Mouse (Mus musculus): ENCODE measurements around the gene Gpr1.
"Not testable (repeated sequence)": the region's sequence is repeated elsewhere in the genome, so short reads cannot be mapped to it uniquely, and the experiment has no call there.

Gpr1 gene

GRCm38 (mm10) chr1:63195848-63196512 is 18.4 kb downstream of the Gpr1 start:
- Histone ChIP-seq H3K4me3 (replicated peaks; ENCODE audit: low read length) (no peak overlapping the region), H3K9me3 (ENCODE audit: low read length) (peaks cover 39% of the 10 kb centered on the region), H3K36me3 (ENCODE audit: insufficient read depth, low read length) (no peaks in the 10 kb centered on the region), H3K4me1 (replicated peaks; ENCODE audit: low read depth, low read length) (peaks cover 6% of the 10 kb centered on the region; the same call in 1 of the 2 replicates), H3K27me3 (ENCODE audit: insufficient read depth, low read length) (no peaks in the 10 kb centered on the region)
- TF ChIP-seq NANOG (IDR thresholded peaks at IDR 0.05; ENCODE audit: borderline replicate concordance, low read length): no peak
- no peak for TF ChIP-seq CTCF (conservative IDR thresholded peaks at IDR 0.05; ENCODE audit: low read length)

- Histone ChIP-seq H3K9me3 (ENCODE audit: low read length) (peaks cover 5% of the 10 kb centered on the region; the same call in 1 of the 2 replicates), H3K27me3 (ENCODE audit: insufficient read depth, low read length) (no peaks in the 10 kb centered on the region), H3K4me1 (replicated peaks; ENCODE audit: low read depth, low read length) (peaks cover 6% of the 10 kb centered on the region; the same call in 1 of the 2 replicates), H3K36me3 (ENCODE audit: insufficient read depth, low read length) (no peaks in the 10 kb centered on the region), H3K4me3 (replicated peaks; ENCODE audit: low read length) (no peak overlapping the region)
- no peak for TF ChIP-seq CTCF (conservative IDR thresholded peaks at IDR 0.05; ENCODE audit: low read length)
- no peak for TF ChIP-seq NANOG (IDR thresholded peaks at IDR 0.05; ENCODE audit: borderline replicate concordance, low read length)
- no peak for TF ChIP-seq POU5F1 (IDR thresholded peaks at IDR 0.05; ENCODE audit: borderline replicate concordance, low read length)
These were observed 21.9 kb downstream of the Gpr1 start for GRCm38 (mm10) chr1:63192306-63193065.

GRCm38 (mm10) chr1:63190851-63191250 is 23.5 kb downstream of the Gpr1 start:
- no peak for TF ChIP-seq NANOG (IDR thresholded peaks at IDR 0.05; ENCODE audit: borderline replicate concordance, low read length)
- no peak for TF ChIP-seq CTCF (conservative IDR thresholded peaks at IDR 0.05; ENCODE audit: low read length)
- TF ChIP-seq POU5F1 (IDR thresholded peaks at IDR 0.05; ENCODE audit: borderline replicate concordance, low read length): no peak
- H3K36me3 ChIP-seq (ENCODE audit: insufficient read depth, low read length): no peaks in the 10 kb centered on the region
- H3K4me3 ChIP-seq (replicated peaks; ENCODE audit: low read length): no peak overlapping the region
- peaks cover 4% of the 10 kb centered on the region for H3K9me3 ChIP-seq (ENCODE audit: low read length)
- H3K27me3 ChIP-seq (ENCODE audit: insufficient read depth, low read length): no peaks in the 10 kb centered on the region
- peaks cover 6% of the 10 kb centered on the region; the same call in 1 of the 2 replicates for H3K4me1 ChIP-seq (replicated peaks; ENCODE audit: low read depth, low read length)

GRCm38 (mm10) chr1:63188536-63188935 is 25.8 kb downstream of the Gpr1 start:
- peaks cover 8% of the 10 kb centered on the region for H3K9me3 ChIP-seq (ENCODE audit: low read length)
- no peak for TF ChIP-seq NANOG (IDR thresholded peaks at IDR 0.05; ENCODE audit: borderline replicate concordance, low read length)
- TF ChIP-seq CTCF (conservative IDR thresholded peaks at IDR 0.05; ENCODE audit: low read length): no peak
- no peak for TF ChIP-seq POU5F1 (IDR thresholded peaks at IDR 0.05; ENCODE audit: borderline replicate concordance, low read length)
- H3K4me3 ChIP-seq (replicated peaks; ENCODE audit: low read length): no peak overlapping the region
- no peaks in the 10 kb centered on the region for H3K36me3 ChIP-seq (ENCODE audit: insufficient read depth, low read length)
- H3K4me1 ChIP-seq (replicated peaks; ENCODE audit: low read depth, low read length): peaks cover 4% of the 10 kb centered on the region; the same call in 1 of the 2 replicates
- H3K27me3 ChIP-seq (ENCODE audit: insufficient read depth, low read length): no peaks in the 10 kb centered on the region

GRCm38 (mm10) chr1:63185430-63185829 is 28.9 kb downstream of the Gpr1 start:
- peaks cover 18% of the 10 kb centered on the region for H3K36me3 ChIP-seq (ENCODE audit: insufficient read depth, low read length)
- not testable (repeated sequence) for H3K9me3 ChIP-seq (ENCODE audit: low read length); H3K4me1 ChIP-seq (replicated peaks; ENCODE audit: low read depth, low read length); H3K4me3 ChIP-seq (replicated peaks; ENCODE audit: low read length); H3K27me3 ChIP-seq (ENCODE audit: insufficient read depth, low read length)

GRCm38 (mm10) chr1:63182636-63183270 is 31.6 kb downstream of the Gpr1 start:
- no peak overlapping the region for H3K4me3 ChIP-seq (replicated peaks; ENCODE audit: low read length)
- H3K27me3 ChIP-seq (ENCODE audit: insufficient read depth, low read length): no peaks in the 10 kb centered on the region
- TF ChIP-seq CTCF (conservative IDR thresholded peaks at IDR 0.05; ENCODE audit: low read length) (peak; percentile 79), NANOG (IDR thresholded peaks at IDR 0.05; ENCODE audit: borderline replicate concordance, low read length) (no peak)
- H3K9me3 ChIP-seq (ENCODE audit: low read length): peaks cover 8% of the 10 kb centered on the region
- peaks cover 28% of the 10 kb centered on the region for H3K4me1 ChIP-seq (replicated peaks; ENCODE audit: low read depth, low read length)
- H3K36me3 ChIP-seq (ENCODE audit: insufficient read depth, low read length): peaks cover 43% of the 10 kb centered on the region

- no peak for TF ChIP-seq NANOG (IDR thresholded peaks at IDR 0.05; ENCODE audit: borderline replicate concordance, low read length)
- Histone ChIP-seq H3K27me3 (ENCODE audit: insufficient read depth, low read length) (no peaks in the 10 kb centered on the region), H3K9me3 (ENCODE audit: low read length) (peaks cover 8% of the 10 kb centered on the region), H3K4me1 (replicated peaks; ENCODE audit: low read depth, low read length) (peaks cover 28% of the 10 kb centered on the region), H3K36me3 (ENCODE audit: insufficient read depth, low read length) (peaks cover 48% of the 10 kb centered on the region), H3K4me3 (replicated peaks; ENCODE audit: low read length) (no peak overlapping the region)
These were observed 32.1 kb downstream of the Gpr1 start for GRCm38 (mm10) chr1:63182212-63182611.

GRCm38 (mm10) chr1:63181480-63181879 is 32.9 kb downstream of the Gpr1 start:
- peaks cover 8% of the 10 kb centered on the region for H3K9me3 ChIP-seq (ENCODE audit: low read length)
- H3K4me3 ChIP-seq (replicated peaks; ENCODE audit: low read length): no peak overlapping the region
- H3K27me3 ChIP-seq (ENCODE audit: insufficient read depth, low read length): no peaks in the 10 kb centered on the region
- TF ChIP-seq CTCF (conservative IDR thresholded peaks at IDR 0.05; ENCODE audit: low read length) (no peak), NANOG (IDR thresholded peaks at IDR 0.05; ENCODE audit: borderline replicate concordance, low read length) (no peak), POU5F1 (IDR thresholded peaks at IDR 0.05; ENCODE audit: borderline replicate concordance, low read length) (no peak)
- H3K36me3 ChIP-seq (ENCODE audit: insufficient read depth, low read length): peaks cover 48% of the 10 kb centered on the region
- H3K4me1 ChIP-seq (replicated peaks; ENCODE audit: low read depth, low read length): peaks cover 28% of the 10 kb centered on the region

Measured in E14TG2a.4 (cell line).